Mouse (Mus musculus): Measurements from ENCODE around the gene Tbc1d22a. TPM values are rescaled to one million over a fixed set of nuclear protein-coding genes. Genes with fewer than 3 reads are reported as not detected.

Gene Tbc1d22a
- polyA plus RNA-seq, 1 experiment from 2014 or later: 37.9 TPM

GRCm38 (mm10) chr15:86433378-86433777 is 219.1 kb downstream of the Tbc1d22a start:
- H3K27me3 ChIP-seq: no peaks in the 10 kb centered on the region
- no peak for TF ChIP-seq CTCF (IDR thresholded peaks at IDR 0.05)
- CTCF ChIA-PET: interaction anchor here (1.2 kb wide), 1 partner anchor 10 kb away, joined by 4 read pairs; no protein-coding TSS in a partner anchor
- no peak for ATAC-seq
- no peak for DNase-seq (ENCODE audit: low read depth, low spot score)
- in situ Hi-C loops (cut with MboI; ENCODE audit: low pct_unique_long_range_greater_than_20kb): no loop called here
- POLR2A ChIA-PET: no interaction called here

GRCm38 (mm10) chr15:86434241-86434640 is 220.0 kb downstream of the Tbc1d22a start:
- H3K27me3 ChIP-seq: no peaks in the 10 kb centered on the region
- ChIA-PET POLR2A (no interaction called here), CTCF (no interaction called here)
- DNase-seq (ENCODE audit: low read depth, low spot score) (no peak), ATAC-seq (no peak)
- TF ChIP-seq CTCF (IDR thresholded peaks at IDR 0.05): no peak
- in situ Hi-C loops (cut with MboI; ENCODE audit: low pct_unique_long_range_greater_than_20kb): no loop called here

- no peaks in the 10 kb centered on the region for H3K27me3 ChIP-seq
- ATAC-seq (no peak), DNase-seq (ENCODE audit: low read depth, low spot score) (no peak)
- in situ Hi-C loops (cut with MboI; ENCODE audit: low pct_unique_long_range_greater_than_20kb): no loop called here
- ChIA-PET POLR2A (no interaction called here), CTCF (no interaction called here)
- TF ChIP-seq CTCF (IDR thresholded peaks at IDR 0.05): no peak
Measured at GRCm38 (mm10) chr15:86437346-86437745, 223.1 kb downstream of the Tbc1d22a start.

- no peak for TF ChIP-seq CTCF (IDR thresholded peaks at IDR 0.05)
- no peak for ATAC-seq
- no peaks in the 10 kb centered on the region for H3K27me3 ChIP-seq
- ChIA-PET POLR2A (no interaction called here), CTCF (interaction anchor here (1.3 kb wide), 1 partner anchor 9 kb away, joined by 7 read pairs; no protein-coding TSS in a partner anchor)
- no peak for DNase-seq (ENCODE audit: low read depth, low spot score)
- in situ Hi-C loops (cut with MboI; ENCODE audit: low pct_unique_long_range_greater_than_20kb): no loop called here
Measured at GRCm38 (mm10) chr15:86439015-86439796, 224.9 kb downstream of the Tbc1d22a start.

GRCm38 (mm10) chr15:86444271-86444670 is 230.0 kb downstream of the Tbc1d22a start:
- CTCF ChIA-PET: interaction anchor here (1.5 kb wide), 1 partner anchor 14 kb away, joined by 3 read pairs; no protein-coding TSS in a partner anchor

GRCm38 (mm10) chr15:86446064-86446463 is 231.8 kb downstream of the Tbc1d22a start:
- POLR2A ChIA-PET: no interaction called here
- no peak for ATAC-seq
- no peaks in the 10 kb centered on the region for H3K27me3 ChIP-seq
- no peak for TF ChIP-seq CTCF (IDR thresholded peaks at IDR 0.05)
- in situ Hi-C loops (cut with MboI; ENCODE audit: low pct_unique_long_range_greater_than_20kb): no loop called here
- DNase-seq (ENCODE audit: low read depth, low spot score): no peak
- CTCF ChIA-PET: no interaction called here

More at GRCm38 (mm10) chr15:86444271-86444670, 230.0 kb downstream of the Tbc1d22a start:
- no peaks in the 10 kb centered on the region for H3K27me3 ChIP-seq
- ATAC-seq: no peak
- in situ Hi-C loops (cut with MboI; ENCODE audit: low pct_unique_long_range_greater_than_20kb): no loop called here
- TF ChIP-seq CTCF (IDR thresholded peaks at IDR 0.05): no peak
- POLR2A ChIA-PET: no interaction called here
- no peak for DNase-seq (ENCODE audit: low read depth, low spot score)

- ATAC-seq: no peak
- TF ChIP-seq CTCF (IDR thresholded peaks at IDR 0.05): no peak
- in situ Hi-C loops (cut with MboI; ENCODE audit: low pct_unique_long_range_greater_than_20kb): no loop called here
- CTCF ChIA-PET: interaction anchor here (1.1 kb wide), 1 partner anchor 29 kb away, joined by 3 read pairs; no protein-coding TSS in a partner anchor
- POLR2A ChIA-PET: interaction anchor here (1.0 kb wide), 1 partner anchor 103 kb away, joined by 3 read pairs; no protein-coding TSS in a partner anchor
- no peaks in the 10 kb centered on the region for H3K27me3 ChIP-seq
- DNase-seq (ENCODE audit: low read depth, low spot score): no peak
Measured at GRCm38 (mm10) chr15:86447251-86447650, 233.0 kb downstream of the Tbc1d22a start.

GRCm38 (mm10) chr15:86449236-86449635 is 235.0 kb downstream of the Tbc1d22a start:
- CTCF ChIA-PET: interaction anchor here (0.9 to 2.1 kb wide), 3 partner anchors 9 to 159 kb away, joined by 3 to 7 read pairs (median 6); no protein-coding TSS in a partner anchor
- DNase-seq (ENCODE audit: low read depth, low spot score) (peak; percentile 7), ATAC-seq (no peak)
- TF ChIP-seq CTCF (IDR thresholded peaks at IDR 0.05): no peak
- POLR2A ChIA-PET: interaction anchor here (0.6 kb wide), 2 partner anchors 23 to 67 kb away, joined by 3 read pairs; no protein-coding TSS in a partner anchor
- no peaks in the 10 kb centered on the region for H3K27me3 ChIP-seq
- in situ Hi-C loops (cut with MboI; ENCODE audit: low pct_unique_long_range_greater_than_20kb): no loop called here

GRCm38 (mm10) chr15:86449794-86450193 is 235.5 kb downstream of the Tbc1d22a start:
- in situ Hi-C loops (cut with MboI; ENCODE audit: low pct_unique_long_range_greater_than_20kb): no loop called here
- TF ChIP-seq CTCF (IDR thresholded peaks at IDR 0.05): no peak
- ChIA-PET CTCF (interaction anchor here (2.1 kb wide), 1 partner anchor 12 kb away, joined by 7 read pairs; no protein-coding TSS in a partner anchor), POLR2A (no interaction called here)
- ATAC-seq: no peak
- DNase-seq (ENCODE audit: low read depth, low spot score): no peak
- H3K27me3 ChIP-seq: no peaks in the 10 kb centered on the region

GRCm38 (mm10) chr15:86459413-86459812 is 245.2 kb downstream of the Tbc1d22a start:
- POLR2A ChIA-PET: no interaction called here
- CTCF ChIA-PET: interaction anchor here (1.2 to 1.9 kb wide), 2 partner anchors 11 to 17 kb away, joined by 3 to 6 read pairs; no protein-coding TSS in a partner anchor
- no peak for TF ChIP-seq CTCF (IDR thresholded peaks at IDR 0.05)
- no peaks in the 10 kb centered on the region for H3K27me3 ChIP-seq
- in situ Hi-C loops (cut with MboI; ENCODE audit: low pct_unique_long_range_greater_than_20kb): no loop called here
- ATAC-seq: no peak
- no peak for DNase-seq (ENCODE audit: low read depth, low spot score)

GRCm38 (mm10) chr15:86462636-86463035 is 248.4 kb downstream of the Tbc1d22a start:
- CTCF ChIA-PET: no interaction called here
- no peaks in the 10 kb centered on the region for H3K27me3 ChIP-seq
- ATAC-seq (no peak), DNase-seq (ENCODE audit: low read depth, low spot score) (no peak)
- no peak for TF ChIP-seq CTCF (IDR thresholded peaks at IDR 0.05)
- POLR2A ChIA-PET: no interaction called here
- in situ Hi-C loops (cut with MboI; ENCODE audit: low pct_unique_long_range_greater_than_20kb): no loop called here

Measured in Patski (cell line).